Mouse (Mus musculus): Measurements from ENCODE around the gene Stn1. TPM values are rescaled to one million over a fixed set of nuclear protein-coding genes. Genes with fewer than 3 reads are reported as not detected.

Gene Stn1
- polyA plus RNA-seq, 1 experiment from 2014 or later: 48.1 TPM

DNA sequence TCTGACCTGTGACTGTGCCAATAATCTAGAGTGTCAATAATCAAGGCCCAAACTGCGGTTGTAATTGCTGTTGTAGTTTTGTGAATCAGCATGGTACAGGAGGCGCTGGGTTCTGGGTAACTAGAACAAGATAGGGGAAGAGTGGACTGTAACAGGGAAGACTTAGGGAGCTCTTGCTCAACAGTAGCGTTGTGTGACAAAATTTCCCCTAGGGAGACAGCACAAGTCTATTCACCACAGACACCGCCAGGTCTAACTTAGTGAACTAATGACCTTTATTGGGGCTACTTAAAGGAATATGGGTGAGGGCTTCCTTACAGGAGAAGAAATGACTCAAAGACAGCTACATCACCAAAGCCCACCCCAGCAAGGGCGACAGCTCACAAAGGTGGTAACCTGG lies 32.7 kb upstream of the Stn1 start:
- H3K36me3 ChIP-seq (ENCODE audit: control insufficient read depth, insufficient read depth, low read length): no peaks in the 10 kb centered on the region
- H3K27ac ChIP-seq (replicated peaks; ENCODE audit: low read depth, low read length): no peak overlapping the region
- no peak overlapping the region for H3K9ac ChIP-seq (ENCODE audit: low read depth, low read length)
- H3K4me2 ChIP-seq (ENCODE audit: low read depth, low read length): no peak overlapping the region
- WGBS: 90% methylated on average over 5 of the region's 5 CpGs
- H3K4me1 ChIP-seq (ENCODE audit: control insufficient read depth, insufficient read depth, low read length): no peaks in the 10 kb centered on the region
- DNase-seq (ENCODE audit: low spot score): no peak
- no peaks in the 10 kb centered on the region; the same call in 1 of the 2 replicates for H3K27me3 ChIP-seq (replicated peaks; ENCODE audit: control insufficient read depth, insufficient read depth, low read length)
- no peak for ATAC-seq (ENCODE audit: low read depth)
- H3K9me3 ChIP-seq (ENCODE audit: control insufficient read depth, low read length): no peaks in the 10 kb centered on the region
- no peak overlapping the region for H3K4me3 ChIP-seq (ENCODE audit: low read depth, low read length)

DNA sequence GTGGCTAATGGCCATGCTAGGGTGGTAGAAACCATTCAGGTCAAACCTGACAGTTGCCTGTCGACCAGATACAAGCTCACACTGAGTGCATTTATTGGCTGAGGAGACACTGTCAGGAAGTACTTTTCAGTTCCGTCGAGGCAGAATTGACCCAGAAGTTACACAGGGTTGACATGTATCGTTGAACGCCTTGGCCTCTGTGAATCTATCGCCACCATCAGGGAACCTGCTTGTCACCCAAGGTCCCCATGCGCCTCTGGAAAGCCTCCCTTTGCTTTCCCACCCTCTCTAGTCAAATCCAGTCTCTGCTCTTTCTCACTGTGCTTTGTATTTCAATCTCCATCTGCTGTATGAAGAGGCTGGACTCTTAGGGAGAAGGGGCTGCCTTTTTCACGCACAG lies 28.7 kb upstream of the Stn1 start:
- no peak overlapping the region for H3K27ac ChIP-seq (replicated peaks; ENCODE audit: low read depth, low read length)
- no peaks in the 10 kb centered on the region for H3K4me1 ChIP-seq (ENCODE audit: control insufficient read depth, insufficient read depth, low read length)
- H3K9me3 ChIP-seq (ENCODE audit: control insufficient read depth, low read length): no peaks in the 10 kb centered on the region
- ATAC-seq (ENCODE audit: low read depth) (no peak), DNase-seq (ENCODE audit: low spot score) (no peak)
- no peaks in the 10 kb centered on the region; the same call in 1 of the 2 replicates for H3K27me3 ChIP-seq (replicated peaks; ENCODE audit: control insufficient read depth, insufficient read depth, low read length)
- no peak overlapping the region for H3K9ac ChIP-seq (ENCODE audit: low read depth, low read length)
- H3K4me2 ChIP-seq (ENCODE audit: low read depth, low read length): no peak overlapping the region
- no peaks in the 10 kb centered on the region for H3K36me3 ChIP-seq (ENCODE audit: control insufficient read depth, insufficient read depth, low read length)
- no peak overlapping the region for H3K4me3 ChIP-seq (ENCODE audit: low read depth, low read length)
- WGBS: 80% methylated on average over 8 of the region's 8 CpGs

DNA sequence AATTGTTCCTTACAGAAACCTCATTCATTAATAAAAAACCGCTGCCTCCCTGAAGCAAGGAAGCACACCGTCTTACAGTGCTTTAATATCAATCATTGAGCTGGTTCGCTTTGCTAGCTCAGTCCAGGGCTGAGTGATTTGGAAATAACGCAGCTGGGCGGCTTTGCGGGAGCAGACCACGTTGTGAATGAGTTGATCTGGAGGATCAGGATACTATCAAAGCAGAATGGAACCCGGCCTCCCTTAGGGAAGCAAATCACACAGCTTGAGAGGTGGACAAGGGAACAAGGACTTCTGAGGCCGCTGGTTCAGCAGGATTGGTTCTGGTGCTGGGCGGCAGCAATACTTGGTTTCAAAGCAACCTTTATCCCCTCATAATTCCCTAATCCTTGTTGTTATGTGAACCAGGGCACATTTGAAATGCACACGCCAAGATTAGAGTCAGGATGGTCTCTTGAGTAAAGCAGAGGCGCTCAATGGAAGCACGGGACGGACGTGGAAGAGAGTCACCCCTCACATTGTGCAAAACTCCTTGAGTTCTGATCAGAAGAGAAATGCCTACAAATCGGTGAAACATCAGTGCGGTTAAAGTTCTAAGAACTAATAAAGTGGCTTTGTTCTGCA lies 27.8 kb upstream of the Stn1 start:
- H3K9ac ChIP-seq (ENCODE audit: low read depth, low read length): no peak overlapping the region
- H3K4me2 ChIP-seq (ENCODE audit: low read depth, low read length): no peak overlapping the region
- H3K36me3 ChIP-seq (ENCODE audit: control insufficient read depth, insufficient read depth, low read length): no peaks in the 10 kb centered on the region
- WGBS: 46% methylated on average over 17 of the region's 17 CpGs
- ATAC-seq (ENCODE audit: low read depth) (0 out of 2 replicates have a peak, but pooled peaks have one; percentile 4), DNase-seq (ENCODE audit: low spot score) (no peak)
- H3K27me3 ChIP-seq (replicated peaks; ENCODE audit: control insufficient read depth, insufficient read depth, low read length): no peaks in the 10 kb centered on the region; the same call in 1 of the 2 replicates
- H3K9me3 ChIP-seq (ENCODE audit: control insufficient read depth, low read length): no peaks in the 10 kb centered on the region
- H3K27ac ChIP-seq (replicated peaks; ENCODE audit: low read depth, low read length): no peak overlapping the region
- H3K4me3 ChIP-seq (ENCODE audit: low read depth, low read length): no peak overlapping the region
- H3K4me1 ChIP-seq (ENCODE audit: control insufficient read depth, insufficient read depth, low read length): no peaks in the 10 kb centered on the region

DNA sequence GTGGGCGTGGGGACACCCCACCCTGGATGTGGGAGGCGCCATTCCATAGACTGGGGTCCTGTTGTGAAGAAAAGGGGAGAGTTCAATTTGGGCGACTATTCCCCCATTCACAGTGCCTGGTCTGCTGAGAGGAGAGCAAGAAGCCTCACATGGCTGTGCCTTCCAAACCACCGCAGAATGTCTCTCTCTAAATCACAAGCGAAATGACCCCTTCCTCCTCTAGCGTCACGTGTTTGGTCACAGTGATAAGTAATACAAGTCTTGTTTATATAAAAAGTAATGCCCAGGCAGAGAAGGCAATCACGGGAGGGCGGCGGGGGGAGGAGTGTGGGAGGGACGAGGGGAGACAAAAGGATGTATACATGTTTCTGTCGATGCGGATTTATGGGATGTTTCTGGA lies 26.4 kb upstream of the Stn1 start:
- no peak for DNase-seq (ENCODE audit: low spot score)

DNA sequence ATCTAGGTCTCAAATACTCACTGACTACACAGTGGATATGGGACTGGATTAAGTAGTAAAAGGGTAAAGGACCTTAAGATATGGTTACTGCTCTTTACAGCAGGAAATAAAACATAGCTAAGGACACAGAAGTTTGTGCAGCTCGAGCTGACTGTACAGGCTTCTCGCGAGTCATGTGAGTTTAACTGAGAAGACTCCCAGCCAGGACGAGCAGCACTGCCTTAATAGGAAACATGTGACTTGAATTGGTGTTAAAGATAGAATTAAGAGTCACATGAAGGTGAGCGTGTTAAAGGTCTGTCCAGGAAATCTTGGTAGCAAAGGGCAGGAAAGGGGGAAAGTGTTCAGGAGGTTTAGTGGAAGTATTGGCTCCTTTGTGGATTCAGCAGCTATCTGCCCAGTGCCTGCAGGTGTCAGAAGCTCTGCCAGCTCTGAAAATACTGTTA lies 24.7 kb upstream of the Stn1 start:
- ATAC-seq (ENCODE audit: low read depth) (no peak), DNase-seq (ENCODE audit: low spot score) (no peak)
- no peak overlapping the region for H3K9ac ChIP-seq (ENCODE audit: low read depth, low read length)
- 29% methylated on average over 5 of the region's 5 CpGs for WGBS
- H3K4me3 ChIP-seq (ENCODE audit: low read depth, low read length): no peak overlapping the region
- no peak overlapping the region for H3K4me2 ChIP-seq (ENCODE audit: low read depth, low read length)
- no peaks in the 10 kb centered on the region; the same call in 1 of the 2 replicates for H3K27me3 ChIP-seq (replicated peaks; ENCODE audit: control insufficient read depth, insufficient read depth, low read length)
- no peaks in the 10 kb centered on the region for H3K36me3 ChIP-seq (ENCODE audit: control insufficient read depth, insufficient read depth, low read length)
- no peak overlapping the region for H3K27ac ChIP-seq (replicated peaks; ENCODE audit: low read depth, low read length)
- H3K4me1 ChIP-seq (ENCODE audit: control insufficient read depth, insufficient read depth, low read length): no peaks in the 10 kb centered on the region
- no peaks in the 10 kb centered on the region for H3K9me3 ChIP-seq (ENCODE audit: control insufficient read depth, low read length)

More for the DNA sequence above, 26.4 kb upstream of the Stn1 start:
- 68% methylated on average over 13 of the region's 13 CpGs for WGBS
- Histone ChIP-seq H3K4me2 (ENCODE audit: low read depth, low read length) (no peak overlapping the region), H3K9ac (ENCODE audit: low read depth, low read length) (no peak overlapping the region), H3K27me3 (replicated peaks; ENCODE audit: control insufficient read depth, insufficient read depth, low read length) (no peaks in the 10 kb centered on the region; the same call in 1 of the 2 replicates), H3K4me1 (ENCODE audit: control insufficient read depth, insufficient read depth, low read length) (no peaks in the 10 kb centered on the region), H3K36me3 (ENCODE audit: control insufficient read depth, insufficient read depth, low read length) (no peaks in the 10 kb centered on the region), H3K27ac (replicated peaks; ENCODE audit: low read depth, low read length) (no peak overlapping the region), H3K9me3 (ENCODE audit: control insufficient read depth, low read length) (no peaks in the 10 kb centered on the region), H3K4me3 (ENCODE audit: low read depth, low read length) (no peak overlapping the region)
- no peak for ATAC-seq (ENCODE audit: low read depth)

DNA sequence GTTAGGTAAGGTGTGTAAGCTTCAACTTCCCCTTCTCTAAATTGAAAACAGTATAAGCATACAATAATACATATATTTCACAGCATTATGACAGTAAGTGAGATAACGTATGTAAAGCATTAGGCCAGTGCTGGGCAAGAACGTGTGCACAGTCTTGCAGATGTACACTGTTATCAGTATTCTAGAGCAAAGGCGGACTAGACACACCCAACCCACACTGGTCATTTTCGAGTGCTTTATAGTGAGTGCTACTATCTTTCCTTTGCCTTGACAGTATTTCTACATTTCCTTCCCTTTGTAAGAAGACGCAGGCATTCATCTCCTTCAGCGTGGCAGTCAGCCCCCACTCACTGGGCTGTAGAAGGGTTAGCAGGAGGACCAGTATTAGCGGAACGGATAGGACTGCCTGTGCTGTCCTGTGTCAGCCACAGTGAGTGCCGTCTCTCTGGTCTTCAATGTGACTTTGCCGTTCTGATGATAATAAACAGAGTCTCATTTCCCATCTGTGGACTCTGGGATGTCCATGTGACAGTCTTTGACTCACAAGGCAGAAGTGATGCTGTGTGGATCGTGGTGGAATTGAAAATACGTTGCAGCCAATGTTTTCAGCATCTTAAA lies 23.3 kb upstream of the Stn1 start:
- H3K4me1 ChIP-seq (ENCODE audit: control insufficient read depth, insufficient read depth, low read length): no peaks in the 10 kb centered on the region
- H3K27ac ChIP-seq (replicated peaks; ENCODE audit: low read depth, low read length): no peak overlapping the region
- no peaks in the 10 kb centered on the region for H3K9me3 ChIP-seq (ENCODE audit: control insufficient read depth, low read length)
- H3K36me3 ChIP-seq (ENCODE audit: control insufficient read depth, insufficient read depth, low read length): no peaks in the 10 kb centered on the region
- H3K9ac ChIP-seq (ENCODE audit: low read depth, low read length): no peak overlapping the region
- H3K27me3 ChIP-seq (replicated peaks; ENCODE audit: control insufficient read depth, insufficient read depth, low read length): no peaks in the 10 kb centered on the region; the same call in 1 of the 2 replicates
- ATAC-seq (ENCODE audit: low read depth): no peak
- WGBS: 80% methylated on average over 12 of the region's 12 CpGs
- DNase-seq (ENCODE audit: low spot score): no peak
- H3K4me2 ChIP-seq (ENCODE audit: low read depth, low read length): no peak overlapping the region
- no peak overlapping the region for H3K4me3 ChIP-seq (ENCODE audit: low read depth, low read length)

DNA sequence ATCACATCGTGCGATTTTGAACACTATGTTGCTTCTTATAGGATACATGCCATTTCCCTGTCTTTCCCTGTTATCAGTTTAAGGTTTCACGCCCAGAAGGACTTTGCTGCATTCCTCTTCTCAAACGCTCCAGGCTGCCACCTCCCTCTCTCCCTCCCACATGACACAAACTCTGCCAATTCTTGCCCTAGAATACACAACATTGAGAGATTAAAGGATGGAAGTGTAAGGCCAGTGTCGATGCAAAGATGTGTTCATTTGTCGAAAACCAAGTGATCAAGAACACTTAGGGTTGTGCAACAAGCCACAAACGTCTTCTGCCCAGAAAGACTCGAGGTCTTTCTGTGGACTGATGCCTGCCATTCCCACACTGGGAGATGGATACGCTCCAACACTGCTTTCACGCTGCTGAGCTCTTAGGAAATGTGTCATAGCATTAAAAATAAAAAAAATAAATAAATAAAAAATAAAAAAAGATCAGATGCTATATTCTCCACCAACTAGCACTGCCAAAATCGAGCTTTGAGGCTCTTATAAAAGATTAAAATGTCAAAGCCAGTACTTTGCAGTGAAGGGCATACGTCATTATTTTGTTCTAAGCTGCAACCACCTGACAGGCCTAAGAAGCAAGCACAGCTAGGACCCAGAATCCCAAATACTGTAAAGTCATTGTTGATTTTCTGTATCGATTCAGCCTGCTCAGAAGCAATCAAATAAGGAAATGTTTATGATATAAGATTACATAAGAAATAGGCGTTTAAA lies 22.6 kb upstream of the Stn1 start:
- no peak overlapping the region for H3K27ac ChIP-seq (replicated peaks; ENCODE audit: low read depth, low read length)
- no peaks in the 10 kb centered on the region for H3K9me3 ChIP-seq (ENCODE audit: control insufficient read depth, low read length)
- WGBS: 61% methylated on average over 14 of the region's 14 CpGs
- ATAC-seq (ENCODE audit: low read depth) (peak; percentile 37; the same call in 1 of the 2 replicates), DNase-seq (ENCODE audit: low spot score) (no peak)
- no peak overlapping the region for H3K4me2 ChIP-seq (ENCODE audit: low read depth, low read length)
- H3K4me3 ChIP-seq (ENCODE audit: low read depth, low read length): no peak overlapping the region
- H3K4me1 ChIP-seq (ENCODE audit: control insufficient read depth, insufficient read depth, low read length): no peaks in the 10 kb centered on the region; the same call in 1 of the 2 replicates
- H3K36me3 ChIP-seq (ENCODE audit: control insufficient read depth, insufficient read depth, low read length): no peaks in the 10 kb centered on the region
- H3K27me3 ChIP-seq (replicated peaks; ENCODE audit: control insufficient read depth, insufficient read depth, low read length): no peaks in the 10 kb centered on the region
- no peak overlapping the region for H3K9ac ChIP-seq (ENCODE audit: low read depth, low read length)

DNA sequence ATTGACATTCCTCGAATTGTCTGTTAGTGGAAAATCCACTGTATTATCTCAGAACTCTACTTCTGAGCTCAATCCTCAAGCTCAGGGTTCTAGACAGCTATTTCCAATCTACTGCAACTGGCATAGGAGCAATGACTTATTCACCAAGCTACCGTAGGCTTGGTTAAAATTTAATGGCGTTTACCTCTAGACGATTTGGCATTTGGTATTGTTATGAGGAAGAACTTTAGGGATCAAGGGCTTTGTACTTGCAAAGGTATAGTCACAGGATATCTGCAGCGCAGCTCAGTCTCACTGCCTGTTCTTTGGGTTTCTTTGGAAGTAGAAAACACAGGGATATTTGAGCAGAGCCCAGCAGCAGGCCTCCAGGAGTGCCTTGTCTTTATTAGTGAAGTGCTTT lies 21.8 kb upstream of the Stn1 start:
- Histone ChIP-seq H3K9ac (ENCODE audit: low read depth, low read length) (no peak overlapping the region), H3K4me3 (ENCODE audit: low read depth, low read length) (no peak overlapping the region), H3K27ac (replicated peaks; ENCODE audit: low read depth, low read length) (no peak overlapping the region), H3K4me1 (ENCODE audit: control insufficient read depth, insufficient read depth, low read length) (no peaks in the 10 kb centered on the region; the same call in 1 of the 2 replicates), H3K27me3 (replicated peaks; ENCODE audit: control insufficient read depth, insufficient read depth, low read length) (no peaks in the 10 kb centered on the region), H3K4me2 (ENCODE audit: low read depth, low read length) (no peak overlapping the region), H3K36me3 (ENCODE audit: control insufficient read depth, insufficient read depth, low read length) (no peaks in the 10 kb centered on the region), H3K9me3 (ENCODE audit: control insufficient read depth, low read length) (no peaks in the 10 kb centered on the region)
- peak; percentile 50; the same call in 1 of the 2 replicates for ATAC-seq (ENCODE audit: low read depth)
- DNase-seq (ENCODE audit: low spot score): peak; percentile 36
- WGBS: 68% methylated on average over 5 of the region's 5 CpGs
